Mouse (Mus musculus): ENCODE measurements around the gene Dysf.

DNA sequence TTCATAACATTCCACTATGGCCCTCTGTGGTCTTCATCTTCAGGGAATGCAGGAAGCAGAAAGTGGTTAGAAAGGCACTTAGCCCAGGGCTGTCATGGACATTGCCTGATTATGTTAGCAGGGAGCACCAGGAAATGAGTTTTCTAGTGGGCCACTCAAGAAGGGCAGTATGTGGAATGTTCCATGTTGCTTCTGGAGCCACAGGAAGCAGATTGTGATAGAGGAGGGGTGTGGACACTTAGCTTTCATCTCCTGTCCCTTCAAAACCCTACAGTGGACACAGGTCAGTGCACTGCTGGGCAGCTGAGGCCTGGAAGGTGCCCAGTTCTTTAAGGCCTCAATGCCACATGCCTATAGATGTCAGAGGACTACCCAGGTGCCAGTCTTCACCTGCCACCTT lies 20.4 kb downstream of the Dysf start:
- no peak for TF ChIP-seq POLR2AphosphoS5 (IDR thresholded peaks at IDR 0.05; ENCODE audit: borderline replicate concordance, low read depth, low read length)
- no peak for TF ChIP-seq GATA1 (IDR thresholded peaks at IDR 0.05; ENCODE audit: low read depth, low read length)
- no peak for TF ChIP-seq NELFE (IDR thresholded peaks at IDR 0.05; ENCODE audit: low read depth, low read length)
- TF ChIP-seq GABPA (IDR thresholded peaks at IDR 0.05; ENCODE audit: low read depth, low read length) = no peak
- no peak for TF ChIP-seq CTCF (IDR thresholded peaks at IDR 0.05 in 2 of 3, conservative IDR thresholded peaks at IDR 0.05 in 1 of 3; ENCODE audit: control insufficient read depth in 1 of 3, insufficient read depth in 1 of 3, low read depth in 2 of 3, low read length in 3 of 3, poor library complexity in 1 of 3, severe bottlenecking in 1 of 3)
